Mouse (Mus musculus) liver, postnatal 0 days (tissue): ENCODE data around the gene Col15a1.

Experiments used
- CTCF ChIP-seq: sonication (generic); IDR thresholded peaks from 2 replicates; pipeline ENCODE4 v1.5.1; 2016; ENCODE audit warnings: antibody characterized with exemption, low read depth
- EP300 ChIP-seq: IDR thresholded peaks from 2 replicates; pipeline ENCODE4 v1.6.1; 2016; ENCODE audit warnings: antibody characterized with exemption, low read depth, mild to moderate bottlenecking

- TF ChIP-seq CTCF (no peak), EP300 (no peak)
Measured at GRCm38 (mm10) chr4:47184058-47184661, 23.8 kb upstream of the Col15a1 start.
